Mouse (Mus musculus) midbrain, embryonic 15.5 days (tissue): ENCODE data around the gene Abcc1. TPM values are rescaled to one million over a fixed set of nuclear protein-coding genes. Genes with fewer than 3 reads are reported as not detected.
A peak's percentile ranks its signal among the peaks of the same experiment; 100 is the strongest.

Experiments used
- ATAC-seq: fragments of 200-750 bp; cut with Nextera tagmentation; replicated peaks from 2 replicates; pipeline ENCODE4 v1.8.0; 2017; ENCODE audit warnings: moderate TSS enrichment
- H3K27ac ChIP-seq: fragments of 300-500 bp; sonication (generic); 2 replicates; pipeline ENCODE4 v1.5.1; 2015; ENCODE audit warnings: mild to moderate bottlenecking, inconsistent platforms
- H3K27me3 ChIP-seq: fragments of 300-500 bp; sonication (generic); replicated peaks from 2 replicates; pipeline ENCODE4 v1.6.1; 2015; ENCODE audit warnings: inconsistent platforms
- H3K36me3 ChIP-seq: fragments of 300-500 bp; sonication (generic); replicated peaks from 2 replicates; pipeline ENCODE4 v1.6.1; 2015; ENCODE audit warnings: inconsistent platforms
- H3K4me1 ChIP-seq: fragments of 300-500 bp; sonication (generic); 2 replicates; pipeline ENCODE4 v1.6.1; 2015; ENCODE audit warnings: inconsistent platforms
- H3K4me2 ChIP-seq: fragments of 300-500 bp; sonication (generic); 2 replicates; pipeline ENCODE4 v1.6.1; 2015; ENCODE audit warnings: inconsistent platforms, mild to moderate bottlenecking, moderate library complexity
- H3K4me3 ChIP-seq: fragments of 300-500 bp; sonication (generic); 2 replicates; pipeline ENCODE4 v1.5.1; 2015; ENCODE audit warnings: mild to moderate bottlenecking, inconsistent platforms
- H3K9ac ChIP-seq: fragments of 300-500 bp; sonication (generic); 2 replicates; pipeline ENCODE4 v1.6.1; 2015; ENCODE audit warnings: mild to moderate bottlenecking, inconsistent platforms
- H3K9me3 ChIP-seq: fragments of 300-500 bp; sonication (generic); 2 replicates; pipeline ENCODE4 v1.6.1; 2016; ENCODE audit warnings: inconsistent platforms
- WGBS: fragments of 180-500 bp; shearing (Covaris S2); methylation state at CpG from one replicate; pipeline ENCODE4 v1.1.7; 2015; ENCODE audit warnings: mixed read lengths; 5-methylcytosine and 5-hydroxymethylcytosine counted together
- polyA plus RNA-seq: library from polyadenylated mRNA; unstranded; fragments of >200 nt; fragmentation: Nextera tagmentation; extraction: Ambion mirVana; gene quantifications from 2 replicates; pipeline ENCODE4 v1.2.1, GENCODE M21; 2015

The Abcc1 gene
- polyA plus RNA-seq, 1 experiment from 2014 or later, result 10.6 TPM

DNA sequence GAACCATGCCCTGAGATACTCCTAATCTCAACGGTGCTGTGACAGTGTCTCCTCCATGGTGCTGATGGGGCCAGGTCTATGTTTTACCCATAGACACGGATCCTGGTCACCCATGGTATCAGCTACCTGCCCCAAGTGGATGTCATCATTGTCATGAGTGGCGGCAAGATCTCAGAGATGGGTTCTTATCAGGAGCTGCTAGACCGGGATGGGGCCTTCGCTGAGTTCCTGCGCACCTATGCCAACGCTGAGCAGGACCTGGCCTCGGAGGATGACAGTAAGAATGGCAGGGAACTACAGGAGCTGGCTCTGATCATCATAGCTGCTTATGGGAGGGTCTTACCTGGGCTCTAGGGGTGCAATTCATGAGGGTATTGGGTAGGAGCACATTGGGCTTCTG is 86.9 kb downstream of the Abcc1 start:
- no peak for ATAC-seq
- Histone ChIP-seq H3K4me1 (no peaks in the 10 kb centered on the region), H3K4me2 (no peak overlapping the region), H3K9ac (no peak overlapping the region), H3K4me3 (no peak overlapping the region), H3K27me3 (no peaks in the 10 kb centered on the region), H3K27ac (no peak overlapping the region), H3K36me3 (0 out of 2 replicates have a peak, but pooled peaks cover 2% of the 10 kb centered on the region), H3K9me3 (no peaks in the 10 kb centered on the region)
- WGBS, result 96% methylated on average over 8 of the region's 8 CpGs

DNA sequence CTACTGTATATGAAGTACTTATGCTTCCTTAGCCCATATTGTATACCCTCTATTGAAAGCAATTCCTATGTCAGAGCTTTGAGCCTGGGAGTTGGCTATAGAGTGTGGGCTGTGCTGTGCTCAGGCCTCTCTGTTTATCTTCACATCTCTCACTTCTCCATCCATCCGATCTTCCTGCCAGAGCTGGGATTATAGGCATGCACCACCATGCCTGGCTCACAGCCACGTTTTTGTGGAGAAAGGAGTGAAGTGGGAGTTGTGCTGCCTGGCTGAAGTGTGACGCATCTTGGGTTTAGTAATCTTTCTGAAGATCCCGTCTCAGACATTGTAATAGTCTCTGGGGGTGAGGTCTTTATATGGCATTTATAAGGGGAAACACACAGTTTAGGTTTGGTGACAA is 88.5 kb downstream of the Abcc1 start:
- H3K36me3 ChIP-seq, result 0 out of 2 replicates have a peak, but pooled peaks cover 2% of the 10 kb centered on the region
- no peak overlapping the region for H3K9ac ChIP-seq
- no peak for ATAC-seq
- no peak overlapping the region for H3K4me3 ChIP-seq
- no peak overlapping the region for H3K27ac ChIP-seq
- no peak overlapping the region for H3K4me2 ChIP-seq
- H3K9me3 ChIP-seq, result no peaks in the 10 kb centered on the region
- WGBS, result 88% methylated on average over 4 of the region's 4 CpGs
- H3K27me3 ChIP-seq, result no peaks in the 10 kb centered on the region
- no peaks in the 10 kb centered on the region for H3K4me1 ChIP-seq

DNA sequence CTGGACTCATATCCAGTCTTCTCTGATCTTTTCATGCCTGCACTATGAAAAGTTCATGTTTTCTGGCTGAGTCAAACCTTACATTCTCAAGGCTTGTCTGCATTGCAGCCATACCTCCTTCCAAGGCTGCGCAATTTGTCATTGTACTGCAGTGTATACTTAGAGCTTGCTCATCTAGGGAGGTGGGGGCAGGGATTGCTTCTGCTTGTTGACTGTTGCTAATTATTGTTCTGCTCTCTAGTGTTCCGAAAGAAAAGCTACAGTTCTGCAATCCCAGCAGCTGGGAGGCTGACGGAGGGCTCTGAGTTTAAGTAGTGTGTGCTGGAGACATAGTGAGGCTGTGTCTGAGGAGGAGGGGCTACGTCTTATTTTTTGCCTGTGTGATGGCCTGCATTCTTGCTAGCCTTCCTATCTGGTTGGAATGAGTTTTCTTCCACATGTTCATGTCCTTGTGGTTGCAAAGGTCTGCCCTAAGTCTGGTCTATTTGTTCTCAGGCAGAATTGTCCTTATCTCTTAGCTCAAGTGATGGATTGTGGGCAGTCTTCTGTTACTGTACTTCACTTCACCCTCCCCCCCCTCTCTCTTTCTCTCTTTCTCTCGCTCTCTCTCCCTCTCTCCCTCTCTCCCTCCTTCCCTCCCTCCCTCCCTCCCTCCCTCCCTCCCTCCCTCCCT is 90.2 kb downstream of the Abcc1 start:
- ATAC-seq, result no peak
- 76% methylated on average over 5 of the region's 5 CpGs for WGBS
- Histone ChIP-seq H3K27me3 (no peaks in the 10 kb centered on the region), H3K4me3 (no peak overlapping the region), H3K9ac (no peak overlapping the region), H3K9me3 (no peaks in the 10 kb centered on the region), H3K4me1 (no peaks in the 10 kb centered on the region), H3K4me2 (no peak overlapping the region), H3K36me3 (0 out of 2 replicates have a peak, but pooled peaks cover 2% of the 10 kb centered on the region), H3K27ac (no peak overlapping the region)

GRCm38 (mm10) chr16:14462535-14462934 is 101.2 kb downstream of the Abcc1 start:
- H3K4me2 ChIP-seq, result no peak overlapping the region
- no peaks in the 10 kb centered on the region for H3K9me3 ChIP-seq
- no peak for ATAC-seq
- no peak overlapping the region for H3K27ac ChIP-seq
- no peaks in the 10 kb centered on the region for H3K4me1 ChIP-seq
- WGBS, result 97% methylated on average over 2 of the region's 2 CpGs
- H3K36me3 ChIP-seq, result peaks cover 10% of the 10 kb centered on the region; the same call in 1 of the 2 replicates
- no peaks in the 10 kb centered on the region for H3K27me3 ChIP-seq
- H3K4me3 ChIP-seq, result no peak overlapping the region
- no peak overlapping the region for H3K9ac ChIP-seq

DNA sequence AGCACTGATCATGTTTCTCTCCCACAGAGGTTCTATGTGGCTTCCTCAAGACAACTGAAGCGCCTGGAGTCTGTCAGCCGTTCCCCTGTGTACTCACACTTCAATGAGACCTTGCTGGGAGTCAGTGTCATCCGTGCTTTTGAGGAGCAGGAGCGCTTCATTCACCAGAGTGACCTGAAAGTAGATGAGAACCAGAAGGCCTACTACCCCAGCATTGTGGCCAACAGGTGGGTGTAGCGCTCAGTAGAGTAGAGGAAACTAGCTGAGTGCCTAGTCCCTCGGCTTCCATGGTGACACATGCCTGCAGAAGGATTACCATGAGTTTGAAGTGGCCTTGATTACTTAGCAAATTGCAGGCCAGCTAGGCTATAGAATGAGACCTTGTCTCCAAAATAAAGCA is 103.7 kb downstream of the Abcc1 start:
- no peak overlapping the region for H3K4me2 ChIP-seq
- H3K27me3 ChIP-seq, result no peaks in the 10 kb centered on the region
- no peak overlapping the region for H3K9ac ChIP-seq
- no peak overlapping the region for H3K27ac ChIP-seq
- no peaks in the 10 kb centered on the region for H3K9me3 ChIP-seq
- H3K36me3 ChIP-seq, result peaks cover 15% of the 10 kb centered on the region; the same call in 1 of the 2 replicates
- H3K4me1 ChIP-seq, result no peaks in the 10 kb centered on the region
- ATAC-seq, result no peak
- H3K4me3 ChIP-seq, result no peak overlapping the region
- 94% methylated on average over 6 of the region's 6 CpGs for WGBS

DNA sequence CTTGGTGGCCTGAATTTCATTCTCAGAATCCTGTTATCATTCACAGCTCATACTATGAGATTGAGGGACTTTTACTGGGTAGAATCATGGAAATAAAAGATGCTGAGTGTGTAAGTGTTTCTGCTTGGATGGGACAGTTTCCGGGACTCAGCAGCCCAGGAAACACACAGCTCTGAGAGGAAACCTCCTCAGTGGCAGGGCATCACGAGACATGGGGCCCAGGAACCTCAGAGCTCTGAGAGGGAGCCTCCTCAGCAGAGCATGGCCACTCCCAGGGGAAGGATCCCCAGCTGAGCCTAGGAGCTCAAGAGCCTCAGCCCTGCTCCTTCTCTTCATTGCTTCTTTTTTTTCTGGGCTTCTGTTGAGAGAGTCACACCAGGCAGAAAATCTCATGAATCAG is 107.0 kb downstream of the Abcc1 start:
- WGBS, result 81% methylated on average over 2 of the region's 2 CpGs
- Histone ChIP-seq H3K9me3 (no peaks in the 10 kb centered on the region), H3K4me1 (no peaks in the 10 kb centered on the region), H3K27ac (no peak overlapping the region), H3K36me3 (peaks cover 14% of the 10 kb centered on the region; the same call in 1 of the 2 replicates), H3K9ac (no peak overlapping the region), H3K4me2 (no peak overlapping the region), H3K27me3 (no peaks in the 10 kb centered on the region), H3K4me3 (no peak overlapping the region)
- no peak for ATAC-seq

DNA sequence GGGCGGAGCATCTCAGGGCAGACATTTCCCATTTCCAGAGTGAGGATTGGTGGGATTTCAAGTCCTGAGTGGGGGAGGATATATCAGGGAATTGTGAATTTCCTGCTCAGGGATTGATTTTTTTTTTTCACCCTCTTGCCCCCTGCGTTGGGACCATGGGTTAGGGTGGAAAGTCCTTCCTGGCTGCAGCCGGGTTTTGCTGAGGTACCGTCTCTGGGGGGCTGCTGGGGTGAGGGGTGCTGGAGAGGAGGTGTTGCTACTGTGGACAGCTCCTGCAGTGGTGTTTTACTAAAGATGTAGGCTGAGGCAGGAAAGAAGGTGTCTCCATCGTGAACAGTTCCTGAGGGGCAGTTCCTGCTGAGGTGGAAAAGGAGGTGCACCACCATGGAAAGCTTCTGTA is 107.5 kb downstream of the Abcc1 start:
- Histone ChIP-seq H3K36me3 (peaks cover 19% of the 10 kb centered on the region; the same call in 1 of the 2 replicates), H3K4me3 (no peak overlapping the region), H3K9me3 (no peaks in the 10 kb centered on the region), H3K9ac (no peak overlapping the region), H3K27me3 (no peaks in the 10 kb centered on the region), H3K27ac (no peak overlapping the region), H3K4me2 (no peak overlapping the region), H3K4me1 (no peaks in the 10 kb centered on the region)
- 98% methylated on average over 5 of the region's 5 CpGs for WGBS
- ATAC-seq, result no peak

- Histone ChIP-seq H3K9ac (no peak overlapping the region), H3K9me3 (no peaks in the 10 kb centered on the region), H3K27ac (no peak overlapping the region), H3K27me3 (no peaks in the 10 kb centered on the region), H3K36me3 (peaks cover 18% of the 10 kb centered on the region; the same call in 1 of the 2 replicates), H3K4me3 (no peak overlapping the region), H3K4me1 (no peaks in the 10 kb centered on the region), H3K4me2 (no peak overlapping the region)
- 72% methylated on average over 5 of the region's 5 CpGs for WGBS
- 0 out of 2 replicates have a peak, but pooled peaks have one; percentile 25 for ATAC-seq
Observed at GRCm38 (mm10) chr16:14472171-14472570, 110.8 kb downstream of the Abcc1 start.

DNA sequence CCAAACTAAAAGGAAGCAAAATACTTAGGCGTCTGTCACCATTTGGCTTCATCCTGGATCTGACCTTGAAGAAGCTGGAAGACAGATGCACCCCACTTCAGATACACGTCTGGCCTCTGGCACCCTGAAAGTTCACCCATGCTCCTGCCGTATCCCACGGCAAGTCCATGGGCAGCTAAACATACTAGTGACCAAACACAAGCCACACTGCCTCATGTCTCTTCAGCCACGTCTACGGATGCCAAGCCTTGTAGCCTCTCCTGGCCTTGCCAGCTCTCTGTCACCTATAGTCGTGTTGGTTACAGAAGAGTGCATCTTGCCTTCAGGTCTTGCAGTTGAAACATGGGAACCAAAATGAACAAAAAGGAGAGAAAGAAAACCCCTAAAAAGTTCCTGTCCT is 112.3 kb downstream of the Abcc1 start:
- 95% methylated on average over 7 of the region's 7 CpGs for WGBS
- Histone ChIP-seq H3K27me3 (no peaks in the 10 kb centered on the region), H3K9me3 (no peaks in the 10 kb centered on the region), H3K36me3 (peaks cover 12% of the 10 kb centered on the region; the same call in 1 of the 2 replicates), H3K27ac (no peak overlapping the region), H3K4me3 (no peak overlapping the region), H3K4me1 (no peaks in the 10 kb centered on the region), H3K4me2 (no peak overlapping the region), H3K9ac (no peak overlapping the region)
- ATAC-seq, result no peak

DNA sequence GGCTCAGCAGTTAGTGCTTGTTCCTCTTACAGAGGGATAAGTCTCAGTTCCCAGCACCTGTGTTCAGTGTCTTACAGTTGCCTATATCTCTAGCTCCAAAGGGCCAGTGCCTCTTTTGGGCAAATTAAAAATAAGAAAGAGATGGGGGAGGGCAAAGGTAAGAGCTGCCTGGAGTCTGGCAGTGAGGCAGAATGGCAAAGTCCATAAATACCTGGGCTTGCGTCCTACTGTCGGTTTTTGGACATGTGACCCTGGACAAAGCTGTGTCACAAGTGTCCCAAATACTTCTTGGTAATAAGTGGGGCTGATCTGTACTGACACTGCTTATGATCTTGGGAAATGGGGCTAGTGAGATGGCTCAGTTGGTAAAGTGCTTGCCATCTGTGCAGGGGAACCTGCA is 113.6 kb downstream of the Abcc1 start:
- H3K27ac ChIP-seq, result no peak overlapping the region
- H3K36me3 ChIP-seq, result peaks cover 12% of the 10 kb centered on the region; the same call in 1 of the 2 replicates
- H3K4me3 ChIP-seq, result no peak overlapping the region
- WGBS, result 94% methylated on average over 2 of the region's 2 CpGs
- no peaks in the 10 kb centered on the region for H3K9me3 ChIP-seq
- H3K9ac ChIP-seq, result no peak overlapping the region
- no peaks in the 10 kb centered on the region for H3K27me3 ChIP-seq
- no peaks in the 10 kb centered on the region for H3K4me1 ChIP-seq
- no peak for ATAC-seq
- no peak overlapping the region for H3K4me2 ChIP-seq

DNA sequence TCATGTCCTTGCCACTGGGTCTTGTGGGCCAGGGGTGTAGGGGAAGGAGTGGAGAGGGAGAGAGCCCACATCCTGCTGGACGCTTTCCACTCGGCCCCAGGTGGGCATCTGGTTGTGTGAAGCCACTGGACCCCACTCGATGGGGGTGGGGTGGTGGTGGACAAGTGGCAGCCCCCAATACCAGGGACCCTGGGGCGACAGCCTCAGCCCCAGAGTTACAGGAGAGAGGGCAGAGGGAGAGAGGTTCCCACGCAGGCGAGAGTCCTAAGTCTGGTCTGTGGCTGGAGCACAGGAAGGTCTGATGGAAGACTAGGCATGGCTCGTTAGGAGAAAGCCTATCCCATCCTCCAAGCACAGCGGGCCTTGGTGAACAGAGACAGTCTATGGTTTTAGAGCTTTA is 114.7 kb downstream of the Abcc1 start:
- Histone ChIP-seq H3K9ac (no peak overlapping the region), H3K36me3 (peaks cover 12% of the 10 kb centered on the region; the same call in 1 of the 2 replicates), H3K27me3 (no peaks in the 10 kb centered on the region), H3K9me3 (no peaks in the 10 kb centered on the region), H3K4me3 (no peak overlapping the region), H3K4me1 (no peaks in the 10 kb centered on the region), H3K4me2 (no peak overlapping the region), H3K27ac (no peak overlapping the region)
- no peak for ATAC-seq
- 82% methylated on average over 8 of the region's 8 CpGs for WGBS

GRCm38 (mm10) chr16:14476701-14477400 is 115.5 kb downstream of the Abcc1 start:
- no peak for ATAC-seq
- H3K27me3 ChIP-seq, result no peaks in the 10 kb centered on the region
- no peak overlapping the region for H3K4me3 ChIP-seq
- peaks cover 12% of the 10 kb centered on the region; the same call in 1 of the 2 replicates for H3K36me3 ChIP-seq
- H3K9me3 ChIP-seq, result no peaks in the 10 kb centered on the region
- H3K27ac ChIP-seq, result no peak overlapping the region
- H3K4me1 ChIP-seq, result no peaks in the 10 kb centered on the region
- WGBS, result 94% methylated on average over 9 of the region's 9 CpGs
- no peak overlapping the region for H3K9ac ChIP-seq
- H3K4me2 ChIP-seq, result no peak overlapping the region
